Mouse (Mus musculus) right cerebral cortex, postnatal 36 days (tissue): ENCODE measurements at regions not wholly inside any gene's neighbourhood (a gene's known extent, or its start where the extent isn't known, plus 50 kb on each side); places are given as distances from the start of the nearest gene placed in this dataset.

ENCODE experiments used
- DNase-seq, 2 experiments: peaks; one replicate each; pipeline ENCODE4 v3.0.0; 2022; ENCODE audit warnings: low spot score in 2 of 2, mixed read lengths in 1 of 2

DNA sequence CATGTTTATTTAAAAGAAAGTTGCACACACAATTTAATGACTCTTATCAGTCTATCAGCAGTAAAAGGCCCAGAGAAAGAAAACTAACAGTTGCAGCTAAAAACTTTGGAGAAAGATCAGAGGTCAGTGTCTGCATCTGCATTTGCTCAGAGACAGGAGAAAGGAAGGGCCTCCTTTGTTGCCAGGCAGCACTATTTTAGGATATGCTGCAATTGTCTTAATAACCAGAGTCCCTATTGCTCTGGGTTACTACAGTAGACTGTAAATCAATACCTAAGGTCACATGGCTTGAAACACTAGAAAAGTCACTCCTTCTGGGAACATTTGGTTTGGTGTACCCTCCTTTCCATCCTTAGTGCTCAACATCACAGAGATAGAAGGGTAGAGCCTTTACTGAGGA, 175.7 kb downstream of the Hdgfl1 start:
- DNase-seq: no peak

GRCm38 (mm10) chr13:26593750-26594149, 176.2 kb downstream of the Hdgfl1 start:
- DNase-seq: no peak

DNA sequence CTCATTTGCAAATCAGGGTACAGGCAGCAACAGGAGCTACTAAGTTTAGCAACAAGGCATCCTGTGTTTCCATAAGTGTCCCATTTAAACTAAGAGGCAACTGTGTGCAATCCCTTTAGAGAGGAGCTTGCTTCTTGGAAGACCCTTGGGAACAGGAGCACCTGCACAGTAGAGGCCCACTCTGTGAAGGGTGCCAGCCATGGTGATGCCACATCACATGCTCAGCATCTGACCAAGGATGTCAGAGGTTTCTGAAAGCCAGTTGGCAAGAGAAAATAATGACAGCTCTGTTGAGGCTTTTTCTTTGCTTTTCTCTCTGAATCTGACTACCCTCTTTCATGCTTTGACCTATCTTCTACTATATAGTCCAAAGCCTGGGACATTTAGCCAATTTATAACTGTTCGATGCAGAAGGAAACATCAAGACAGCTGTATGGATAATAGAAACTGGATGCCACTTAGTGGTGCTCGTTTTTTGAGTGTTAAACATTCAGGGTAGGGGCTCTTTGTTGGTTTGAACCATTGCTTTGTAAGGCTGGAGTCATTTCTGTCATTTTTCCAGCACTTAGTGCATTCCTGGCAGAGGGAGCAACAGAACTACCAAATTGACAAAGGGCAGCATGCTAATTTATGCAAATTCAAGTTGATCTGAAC, 193.9 kb downstream of the Hdgfl1 start:
- DNase-seq: peak in 1 of 2 experiments; percentile 6

GRCm38 (mm10) chr13:26569422-26569821, 200.5 kb downstream of the Hdgfl1 start:
- no peak for DNase-seq

DNA sequence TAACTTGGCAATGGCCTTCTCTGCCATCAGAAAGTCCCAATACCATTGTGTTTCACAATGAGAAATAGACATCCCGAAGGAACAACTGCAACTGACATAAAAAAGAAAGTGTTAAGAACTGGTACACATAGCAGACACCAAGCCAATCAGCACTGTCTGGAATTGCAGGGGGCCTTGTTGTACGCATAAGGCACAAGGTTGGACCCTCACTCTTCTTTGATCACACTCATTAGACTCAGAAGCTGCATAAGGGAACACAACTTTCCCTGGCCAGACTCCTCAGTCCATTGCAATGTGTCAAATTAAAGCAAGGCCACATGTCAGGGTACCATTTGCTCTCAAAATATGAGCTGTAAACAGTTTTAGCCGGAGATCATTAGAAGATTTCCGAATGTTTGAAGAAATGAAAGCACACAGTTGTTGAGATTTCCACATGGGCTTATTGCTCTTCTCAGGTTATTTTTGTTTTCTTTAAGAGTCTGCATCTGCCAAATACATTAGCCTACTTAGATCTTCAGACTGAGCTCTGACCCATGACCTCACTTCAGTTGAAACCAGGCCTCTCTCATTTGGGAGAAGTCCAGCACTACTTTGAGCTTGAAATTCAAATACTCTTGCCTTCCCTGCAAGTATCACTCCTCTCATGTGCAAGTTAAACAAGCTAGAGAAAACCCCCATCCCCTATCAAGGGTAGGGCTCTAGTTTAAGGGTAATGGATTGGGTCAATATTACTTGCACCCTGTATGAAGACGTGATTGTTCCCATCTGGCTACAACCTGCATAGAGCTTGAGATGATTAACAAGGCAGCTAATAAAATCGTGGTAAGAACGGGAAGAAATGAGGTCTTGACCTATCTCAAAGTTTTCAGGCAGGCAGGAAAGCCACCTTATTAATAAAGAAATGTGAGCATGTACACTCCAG, 204.8 kb downstream of the Hdgfl1 start:
- DNase-seq: no peak

DNA sequence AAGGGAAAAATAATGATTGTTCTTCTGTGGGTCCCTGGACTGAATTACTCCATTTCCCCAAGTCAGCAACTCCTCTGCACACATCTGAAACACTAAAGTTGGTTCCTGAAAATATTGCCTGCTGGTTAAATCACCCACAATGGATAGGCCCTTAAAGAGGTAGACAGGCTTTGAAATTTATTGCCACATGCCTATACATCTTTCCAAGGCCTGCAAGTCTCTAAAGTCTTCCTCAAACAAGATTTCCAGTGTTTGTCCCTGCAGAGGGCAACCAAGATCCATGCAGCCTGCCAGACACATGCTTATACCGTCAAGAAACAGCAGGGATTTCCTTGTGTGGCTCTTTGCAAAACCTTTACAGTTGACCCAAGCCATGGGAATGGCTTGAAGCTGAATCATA, 211.6 kb downstream of the Hdgfl1 start:
- no peak for DNase-seq

GRCm38 (mm10) chr13:26554266-26554665, 215.7 kb downstream of the Hdgfl1 start:
- DNase-seq: no peak

DNA sequence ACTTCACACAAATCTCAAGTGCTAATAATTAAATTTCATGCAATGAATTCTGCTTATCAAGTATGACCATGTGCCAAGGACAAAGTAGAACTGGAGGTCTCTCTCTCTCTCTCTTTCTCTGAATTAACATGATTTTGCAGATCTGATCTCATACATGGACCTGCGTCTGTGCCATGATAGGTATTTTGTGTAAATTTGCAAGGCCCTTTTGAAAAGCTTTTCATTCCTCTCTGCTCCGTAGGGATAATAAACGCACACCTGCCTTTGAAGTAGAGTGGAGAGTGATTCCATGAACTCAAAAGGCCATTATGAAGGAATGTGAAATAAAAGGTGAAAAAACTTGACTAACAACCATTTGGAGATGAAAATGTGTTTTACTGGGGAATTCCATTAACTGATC, 217.8 kb downstream of the Hdgfl1 start:
- DNase-seq: no peak

- DNase-seq: no peak
Measured at GRCm38 (mm10) chr13:26538928-26539327, 231.0 kb downstream of the Hdgfl1 start.

GRCm38 (mm10) chr13:26536575-26536974, 233.4 kb downstream of the Hdgfl1 start:
- no peak for DNase-seq

GRCm38 (mm10) chr13:26532761-26533160, 237.2 kb downstream of the Hdgfl1 start:
- no peak for DNase-seq

GRCm38 (mm10) chr13:26519054-26519453, 250.9 kb downstream of the Hdgfl1 start:
- DNase-seq: no peak

DNA sequence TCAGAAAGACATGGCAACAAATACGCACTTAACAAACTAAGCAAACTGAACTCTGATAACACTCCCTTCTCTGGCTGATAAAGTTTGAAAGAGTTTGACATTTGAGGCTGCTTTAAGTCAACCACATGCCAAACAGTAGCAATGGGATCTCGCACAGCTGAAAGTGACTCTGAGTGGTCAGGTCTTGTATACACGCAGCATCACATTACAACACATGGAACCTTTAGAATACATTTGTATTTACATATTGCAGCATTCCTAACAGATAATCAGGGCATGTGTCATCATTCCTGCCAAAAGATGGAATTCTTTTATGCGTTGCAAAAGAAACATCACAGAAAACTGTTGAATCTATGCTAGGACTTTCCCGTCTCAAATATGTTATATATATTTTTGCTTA, 251.5 kb downstream of the Hdgfl1 start:
- no peak for DNase-seq

- DNase-seq: no peak
Measured at GRCm38 (mm10) chr13:26517646-26518045, 252.3 kb downstream of the Hdgfl1 start.

GRCm38 (mm10) chr13:26510448-26510847, 259.5 kb downstream of the Hdgfl1 start:
- DNase-seq: no peak

GRCm38 (mm10) chr13:26509841-26510240, 260.1 kb downstream of the Hdgfl1 start:
- no peak for DNase-seq

DNA sequence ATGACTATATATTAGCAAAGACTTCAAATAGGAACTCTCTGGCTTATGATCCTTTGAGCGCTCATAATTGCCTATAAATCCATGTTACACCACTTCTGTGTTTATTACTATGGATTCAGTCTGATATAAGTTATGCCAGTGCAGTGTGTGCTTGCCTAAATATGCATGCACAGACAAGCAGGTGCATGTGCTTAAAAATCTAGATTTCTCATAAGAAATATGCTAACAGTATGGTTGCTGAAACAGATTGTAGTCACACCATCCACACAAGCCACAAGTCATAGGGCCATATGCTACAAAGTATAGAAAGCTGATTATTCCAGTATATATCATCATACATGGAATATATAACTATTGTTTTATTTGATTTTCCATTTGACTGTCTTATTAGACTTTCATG, 266.2 kb downstream of the Hdgfl1 start:
- DNase-seq: no peak

- DNase-seq: no peak
Measured at GRCm38 (mm10) chr13:26497086-26497485, 272.9 kb downstream of the Hdgfl1 start.

GRCm38 (mm10) chr13:26495871-26496270, 274.1 kb downstream of the Hdgfl1 start:
- DNase-seq: no peak

GRCm38 (mm10) chr13:26469343-26469742, 300.6 kb downstream of the Hdgfl1 start:
- no peak for DNase-seq

GRCm38 (mm10) chr13:26467526-26467925, 302.4 kb downstream of the Hdgfl1 start:
- no peak for DNase-seq

DNA sequence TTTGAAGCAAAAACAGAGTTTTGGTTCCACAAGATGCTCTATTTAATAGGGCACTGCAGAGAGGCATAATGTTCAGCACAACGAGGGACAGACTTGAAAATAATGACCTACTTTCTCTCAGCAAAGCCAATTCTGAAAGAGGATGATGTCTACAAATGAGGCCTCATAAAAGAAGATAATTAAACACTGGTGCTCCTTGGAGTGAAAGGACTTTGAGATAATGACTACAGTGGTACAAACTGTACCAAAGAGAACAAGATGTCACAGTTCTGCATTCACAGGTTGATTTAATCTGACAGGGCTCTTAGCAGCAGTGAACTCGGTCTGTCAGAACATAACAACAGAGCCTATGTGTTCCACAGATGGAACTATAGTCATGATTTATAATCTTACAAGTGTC, 305.4 kb downstream of the Hdgfl1 start:
- no peak for DNase-seq

DNA sequence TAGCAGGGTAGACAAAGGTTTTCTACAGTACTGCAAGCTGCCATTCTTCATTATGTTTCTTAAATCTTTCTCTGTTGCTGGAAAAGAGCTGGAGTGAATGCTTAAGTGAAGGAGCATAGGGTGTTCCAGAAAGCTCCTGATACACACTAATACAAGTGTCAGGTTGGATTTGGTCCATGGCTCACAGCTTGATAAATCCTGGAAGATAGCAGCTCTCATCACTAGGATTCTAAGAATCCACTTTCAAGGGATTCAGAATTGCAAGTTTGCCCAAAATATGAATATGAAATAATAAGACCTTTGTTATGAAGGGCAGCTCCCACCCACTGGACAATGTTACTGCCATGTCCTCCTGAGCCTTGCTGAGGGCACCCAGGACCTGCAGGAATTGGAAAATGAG, 305.9 kb downstream of the Hdgfl1 start:
- no peak for DNase-seq
